Mouse (Mus musculus) leukemia stem cell, adult 10-12 weeks (primary cell): ENCODE data around the gene Gm10142. TPM values are rescaled to one million over a fixed set of nuclear protein-coding genes. Genes with fewer than 3 reads are reported as not detected.

Experiments
- polyA plus RNA-seq: library from polyadenylated mRNA; stranded (reverse); fragments of >175 nt; gene quantifications from 2 replicates; pipeline ENCODE4 v1.2.3, GENCODE M21; 2012; ENCODE audit warnings: low replicate concordance

Gm10142 gene
- not detected in 2 replicates for polyA plus RNA-seq

GRCm38 (mm10) chr10:77715507-77715906, at the start of gene Gm10142:
Gm10142 (plus strand) TSS chr10:77715807.

GRCm38 (mm10) chr10:77685895-77686664, 29.5 kb upstream of the Gm10142 start, which contains the start of gene Tspear:
Tspear (plus strand) TSS chr10:77686569.

GRCm38 (mm10) chr10:77690356-77690807, 25.2 kb upstream of the Gm10142 start, which contains the start of gene Gm19402:
Gm19402 (minus strand) TSS chr10:77690757.

GRCm38 (mm10) chr10:77697133-77697532, 18.5 kb upstream of the Gm10142 start, which contains the start of gene Gm9508:
Gm9508 (minus strand) TSS chr10:77697233.

DNA sequence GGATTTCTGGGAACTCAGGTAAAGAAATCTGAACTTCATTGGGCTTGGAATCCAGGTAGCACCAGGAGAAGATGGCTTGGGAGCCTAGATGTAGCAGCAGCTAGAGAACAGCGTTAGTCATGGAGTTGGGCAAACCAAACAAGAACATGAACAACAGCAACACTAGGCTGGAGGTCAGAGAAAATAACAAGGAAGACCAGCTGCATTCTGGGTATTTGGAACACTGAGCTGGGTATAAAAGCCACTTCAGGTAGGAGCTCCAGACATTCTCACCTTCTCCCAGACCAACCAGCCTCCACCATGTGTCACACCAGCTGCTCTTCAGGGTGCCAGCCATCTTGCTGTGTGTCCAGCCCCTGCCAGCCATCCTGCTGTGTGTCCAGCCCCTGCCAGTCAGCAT, 9.3 kb upstream of the Gm10142 start, which contains the start of gene Gm10272:
Gene Gm10272, plus strand, starts transcription at position 301 of the 400 bp plus-strand sequence.

GRCm38 (mm10) chr10:77711157-77711556, 4.5 kb upstream of the Gm10142 start, which contains the start of gene Gm10024:
Gm10024 (plus strand) TSS chr10:77711457.

GRCm38 (mm10) chr10:77720299-77720698, 4.7 kb downstream of the Gm10142 start, which contains the start of gene Krtap12-1:
Krtap12-1 (plus strand) TSS chr10:77720599.

DNA sequence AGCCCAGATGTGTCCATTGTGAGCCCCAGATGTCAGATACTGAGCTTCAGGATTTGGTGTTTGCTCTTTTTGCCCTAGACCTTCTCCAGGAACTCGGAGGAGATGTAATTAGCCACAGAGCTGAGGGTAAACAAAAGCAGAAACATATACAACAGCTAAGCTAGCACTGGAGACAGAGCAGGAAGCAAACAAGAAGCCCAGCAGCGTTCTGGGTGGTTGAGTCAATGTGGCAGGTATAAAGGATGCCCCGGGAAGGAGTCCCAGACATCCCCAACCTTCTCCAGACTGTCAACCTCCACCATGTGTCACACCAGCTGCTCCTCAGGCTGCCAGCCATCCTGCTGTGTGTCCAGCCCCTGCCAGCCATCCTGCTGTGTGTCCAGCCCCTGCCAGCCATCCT, 10.6 kb downstream of the Gm10142 start, which contains the start of gene Gm10100:
Gene Gm10100, plus strand, starts transcription at position 301 of the 400 bp plus-strand sequence.

DNA sequence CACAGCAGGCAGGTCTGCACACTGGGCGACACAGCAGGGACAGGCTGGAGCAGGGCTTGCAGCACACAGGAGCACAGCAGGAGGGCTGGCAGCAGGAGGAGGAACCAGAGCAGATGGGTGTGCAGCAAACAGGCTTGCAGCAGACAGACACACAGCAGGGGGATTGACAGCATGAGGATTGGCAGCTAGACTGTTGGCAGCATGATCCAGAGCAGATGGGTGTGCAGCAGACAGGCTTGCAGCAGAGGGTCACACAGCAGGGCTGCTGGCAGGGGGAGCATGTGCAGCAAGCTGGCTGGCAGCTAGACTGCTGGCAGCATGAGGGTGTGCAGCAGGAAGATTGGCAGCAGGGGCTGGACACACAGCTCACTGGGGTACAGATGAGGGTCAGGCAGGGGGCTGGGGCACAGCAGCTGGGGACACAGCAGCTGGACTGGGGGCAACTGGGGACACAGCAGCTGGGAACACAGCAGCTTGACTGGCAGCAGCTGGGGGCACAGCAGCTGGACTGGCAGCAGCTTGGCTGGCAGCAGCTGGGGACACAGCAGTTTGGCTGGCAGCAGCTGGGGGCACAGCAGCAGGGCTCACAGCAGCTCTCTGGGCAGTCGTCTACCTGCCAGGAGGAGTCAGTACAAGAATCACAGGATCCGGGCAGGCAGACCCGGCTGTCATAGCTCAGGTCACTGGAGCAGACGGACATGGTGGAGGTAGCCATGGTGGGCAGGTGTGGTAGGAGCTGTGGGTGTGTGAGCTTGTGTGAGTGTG, 26.5 kb downstream of the Gm10142 start, which contains the start of gene Gm18596:
Gene Gm18596, minus strand, starts transcription at position 715 of the 765 bp plus-strand sequence.

GRCm38 (mm10) chr10:77751254-77751653, 35.6 kb downstream of the Gm10142 start, which contains the start of gene Gm9736:
Gm9736 (minus strand) TSS chr10:77751354.

GRCm38 (mm10) chr10:77759582-77759981, 44.0 kb downstream of the Gm10142 start, which contains the start of gene Gm3233:
Gm3233 (minus strand) TSS chr10:77759682.

Other genes starting within 250 kb of the Gm10142 start
- gene Fam207a, start 200.0 kb upstream of the Gm10142 start, polyA plus RNA-seq, result 53.1 and 149 TPM in 2 replicates
- gene Itgb2, start 185.6 kb upstream of the Gm10142 start, polyA plus RNA-seq, result 3.8 and 15.3 TPM in 2 replicates
- gene Pttg1ip, start 134.1 kb upstream of the Gm10142 start, polyA plus RNA-seq, result 22.2 and 37.6 TPM in 2 replicates
- gene Sumo3, start 109.7 kb upstream of the Gm10142 start, polyA plus RNA-seq, result 36.3 and 57.5 TPM in 2 replicates
- not detected in 2 replicates for gene Gm49325, start 109.6 kb upstream of the Gm10142 start, polyA plus RNA-seq
- 15.4 and 47.2 TPM in 2 replicates for gene Ube2g2, start 93.5 kb upstream of the Gm10142 start, polyA plus RNA-seq
- gene Tspear, start 29.2 kb upstream of the Gm10142 start, polyA plus RNA-seq, result 0.10 and 0.16 TPM in 2 replicates
- gene Gm19402, start 25.1 kb upstream of the Gm10142 start, polyA plus RNA-seq, result not detected in 2 replicates
- gene Gm9508, start 18.6 kb upstream of the Gm10142 start, polyA plus RNA-seq, result not detected in 2 replicates
- gene Gm10272, start 9.2 kb upstream of the Gm10142 start, polyA plus RNA-seq, result not detected in 2 replicates
- gene Gm10024, start 4.3 kb upstream of the Gm10142 start, polyA plus RNA-seq, result not detected in 2 replicates
- gene Krtap12-1, start 4.8 kb downstream of the Gm10142 start, polyA plus RNA-seq, result not detected in 2 replicates
- gene Gm10100, start 10.7 kb downstream of the Gm10142 start, polyA plus RNA-seq, result not detected in 2 replicates
- gene Gm18596, start 26.8 kb downstream of the Gm10142 start, polyA plus RNA-seq, result 0.22 TPM in 1 of 2 replicates, not detected in the other
- gene Gm9736, start 35.5 kb downstream of the Gm10142 start, polyA plus RNA-seq, result not detected in 2 replicates
- not detected in 2 replicates for gene Gm3233, start 43.9 kb downstream of the Gm10142 start, polyA plus RNA-seq
- 0.28 TPM in 1 of 2 replicates, not detected in the other for gene Gm3238, start 55.5 kb downstream of the Gm10142 start, polyA plus RNA-seq
- not detected in 2 replicates for gene Gm7138, start 61.1 kb downstream of the Gm10142 start, polyA plus RNA-seq
- gene Gm3250, start 66.7 kb downstream of the Gm10142 start, polyA plus RNA-seq, result not detected in 2 replicates
- not detected in 2 replicates for gene Gm7137, start 72.4 kb downstream of the Gm10142 start, polyA plus RNA-seq
- not detected in 2 replicates for gene Gm9639, start 79.3 kb downstream of the Gm10142 start, polyA plus RNA-seq
- not detected in 2 replicates for gene Gm19668, start 83.3 kb downstream of the Gm10142 start, polyA plus RNA-seq
- not detected in 2 replicates for gene Gm9507, start 96.0 kb downstream of the Gm10142 start, polyA plus RNA-seq
- not detected in 2 replicates for gene Gm2696, start 98.9 kb downstream of the Gm10142 start, polyA plus RNA-seq
- not detected in 2 replicates for gene Krtap10-4, start 111.3 kb downstream of the Gm10142 start, polyA plus RNA-seq
- not detected in 2 replicates for gene Krtap10-10, start 120.1 kb downstream of the Gm10142 start, polyA plus RNA-seq
- gene Gm36176, start 131.0 kb downstream of the Gm10142 start, polyA plus RNA-seq, result not detected in 2 replicates
- gene Gm10318, start 137.1 kb downstream of the Gm10142 start, polyA plus RNA-seq, result not detected in 2 replicates
- gene Gm3285, start 146.2 kb downstream of the Gm10142 start, polyA plus RNA-seq, result not detected in 2 replicates
- 0.09 and 0.15 TPM in 2 replicates for gene Lrrc3, start 186.7 kb downstream of the Gm10142 start, polyA plus RNA-seq